Mouse (Mus musculus): ENCODE data around the gene Dcaf1.

Dcaf1 gene

GRCm38 (mm10) chr9:106821618-106822380, at the start of gene Dcaf1:
Gene Dcaf1, plus strand, starts transcription at chr9:106821874.
- DNase-seq (ENCODE audit: low read depth, low spot score) = peak; percentile 98

- DNase-seq (ENCODE audit: low read depth, low spot score) = no peak
Measured at GRCm38 (mm10) chr9:106776116-106776515, 45.6 kb upstream of the Dcaf1 start.

- no peak for DNase-seq (ENCODE audit: low read depth, low spot score)
Measured at GRCm38 (mm10) chr9:106777423-106777822, 44.3 kb upstream of the Dcaf1 start.

GRCm38 (mm10) chr9:106778319-106778718, 43.4 kb upstream of the Dcaf1 start:
- no peak for DNase-seq (ENCODE audit: low read depth, low spot score)

DNA sequence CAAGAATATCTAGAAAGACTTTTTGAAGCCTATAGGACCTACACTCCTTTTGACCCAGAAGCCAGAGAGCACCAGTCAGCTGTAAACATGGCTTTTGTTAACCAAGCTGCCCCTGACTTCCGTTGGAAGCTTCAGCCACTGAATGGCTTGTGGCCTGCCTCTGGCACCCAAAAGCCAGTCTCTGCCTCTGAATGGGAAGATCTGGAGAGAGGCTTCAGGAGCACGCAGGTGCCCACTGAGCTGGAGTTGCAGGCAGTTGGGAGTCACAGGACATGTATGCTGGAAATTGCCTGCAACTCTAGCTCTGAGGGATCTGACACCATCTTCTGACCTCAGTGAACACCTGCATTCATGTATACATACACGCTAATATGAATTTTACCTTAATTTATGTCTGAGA, 41.6 kb upstream of the Dcaf1 start:
- no peak for DNase-seq (ENCODE audit: low read depth, low spot score)

DNA sequence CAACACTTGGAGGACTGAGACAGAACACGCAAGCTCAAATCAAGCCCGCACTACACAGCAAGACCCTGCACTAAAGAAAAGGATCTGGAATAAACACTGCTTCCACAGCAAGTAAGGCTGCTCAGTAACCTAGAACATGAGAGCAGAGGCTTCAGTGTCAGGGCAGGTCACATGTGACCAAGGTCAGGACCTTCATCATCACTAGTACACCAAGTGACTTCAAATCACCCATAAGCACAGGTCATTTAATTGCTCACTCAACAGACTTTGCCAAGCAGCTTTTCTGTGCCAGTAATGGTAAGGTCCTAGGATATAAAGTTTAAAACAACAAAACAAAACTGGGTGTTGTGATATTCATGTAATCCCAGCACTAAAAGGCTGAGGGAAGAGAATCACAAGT, 38.1 kb upstream of the Dcaf1 start:
- no peak for DNase-seq (ENCODE audit: low read depth, low spot score)

- DNase-seq (ENCODE audit: low read depth, low spot score) = no peak
Measured at GRCm38 (mm10) chr9:106785206-106785605, 36.5 kb upstream of the Dcaf1 start.

DNA sequence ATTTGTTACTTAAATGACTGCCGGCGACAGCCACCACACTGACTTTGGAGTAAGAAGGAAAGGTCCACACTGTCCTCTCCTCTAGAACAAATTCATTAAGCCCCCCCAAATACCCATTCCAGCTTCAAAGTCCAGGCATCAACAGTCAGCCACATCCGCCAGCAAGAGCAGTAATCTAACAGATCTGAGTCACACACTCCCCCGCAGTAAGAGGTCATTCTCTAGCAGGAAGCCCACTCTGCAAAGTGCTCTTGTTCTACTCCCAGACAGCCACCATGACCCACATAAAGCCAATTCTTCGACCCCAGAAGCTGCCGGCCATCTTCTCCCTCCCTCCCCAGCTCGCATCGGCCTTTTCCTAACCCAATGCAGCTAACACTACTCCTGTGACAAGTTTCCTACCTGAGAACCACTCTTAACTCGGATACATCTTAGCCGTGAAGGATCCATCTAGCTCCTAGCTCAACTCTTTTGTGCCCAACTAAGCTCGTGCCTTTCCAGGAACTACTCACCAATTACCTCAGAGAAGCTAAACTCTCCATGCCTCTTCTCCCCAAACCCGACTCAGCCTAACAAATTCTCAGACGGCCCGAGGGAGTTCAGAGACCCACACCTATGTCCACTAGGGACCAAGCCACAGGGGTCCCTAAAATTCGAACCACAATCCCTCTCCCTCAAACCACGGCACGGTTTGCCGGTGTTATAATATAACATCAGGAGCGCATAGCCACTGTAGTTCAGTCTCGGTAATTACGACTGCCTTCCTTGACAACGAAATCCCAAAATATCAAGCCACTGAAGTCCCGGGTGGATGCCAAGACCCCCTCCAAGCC, 33.5 kb upstream of the Dcaf1 start:
- peak; percentile 63 for DNase-seq (ENCODE audit: low read depth, low spot score)

GRCm38 (mm10) chr9:106788812-106789321, 32.8 kb upstream of the Dcaf1 start, which contains the start of gene Rad54l2:
Gene Rad54l2, minus strand, starts transcription at chr9:106789194.
- peak; percentile 75 for DNase-seq (ENCODE audit: low read depth, low spot score)

GRCm38 (mm10) chr9:106789363-106789762, 32.3 kb upstream of the Dcaf1 start:
- DNase-seq (ENCODE audit: low read depth, low spot score) = no peak

- DNase-seq (ENCODE audit: low read depth, low spot score) = no peak
Measured at GRCm38 (mm10) chr9:106790831-106791230, 30.8 kb upstream of the Dcaf1 start.

GRCm38 (mm10) chr9:106806503-106806902, 15.2 kb upstream of the Dcaf1 start:
- no peak for DNase-seq (ENCODE audit: low read depth, low spot score)

DNA sequence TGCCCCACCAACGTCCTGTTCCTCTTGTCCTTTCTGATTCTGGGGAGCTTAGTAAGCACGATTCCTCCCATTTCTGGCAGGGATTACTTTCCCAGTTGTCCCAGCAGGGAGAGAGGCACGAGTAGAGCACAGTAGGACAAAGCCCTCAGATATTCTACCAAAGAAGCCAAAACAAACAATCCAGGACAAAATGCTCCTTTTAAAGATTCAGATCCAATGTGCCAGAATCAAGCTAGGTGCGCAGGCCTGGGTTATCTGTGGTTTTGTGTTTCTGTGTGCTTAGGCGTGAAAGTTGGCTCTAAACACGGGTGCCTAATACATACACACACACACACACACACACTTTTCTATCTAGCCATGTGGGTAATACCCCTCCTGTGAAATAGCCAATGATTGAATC, 3.5 kb upstream of the Dcaf1 start:
- no peak for DNase-seq (ENCODE audit: low read depth, low spot score)

- no peak for DNase-seq (ENCODE audit: low read depth, low spot score)
Measured at GRCm38 (mm10) chr9:106819201-106819600, 2.5 kb upstream of the Dcaf1 start.

- no peak for DNase-seq (ENCODE audit: low read depth, low spot score)
Measured at GRCm38 (mm10) chr9:106821050-106821617, 540 bp upstream of the Dcaf1 start.

GRCm38 (mm10) chr9:106822381-106823104, 869 bp downstream of the Dcaf1 start:
- DNase-seq (ENCODE audit: low read depth, low spot score) = peak; percentile 90

GRCm38 (mm10) chr9:106840569-106840968, 18.9 kb downstream of the Dcaf1 start:
- DNase-seq (ENCODE audit: low read depth, low spot score) = no peak

DNA sequence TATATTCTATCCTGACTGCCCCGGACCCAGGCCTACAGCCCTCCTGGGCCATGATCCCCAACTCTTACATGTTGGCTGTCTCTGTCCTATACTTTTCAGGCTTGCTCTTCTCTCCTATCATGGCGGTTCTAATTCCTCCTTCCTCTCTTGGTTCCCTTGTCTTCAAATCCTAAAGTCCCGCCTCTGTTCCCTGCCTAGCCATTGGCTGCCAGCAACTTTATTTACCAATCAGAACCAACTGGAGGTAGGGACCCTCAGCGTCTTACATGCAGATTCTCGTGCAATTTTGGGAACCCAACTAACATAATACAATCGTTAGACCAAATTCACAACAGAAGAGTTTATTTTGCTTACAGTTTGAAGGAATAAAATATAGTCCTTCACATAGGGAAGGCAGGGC, 21.1 kb downstream of the Dcaf1 start:
- no peak for DNase-seq (ENCODE audit: low read depth, low spot score)

DNA sequence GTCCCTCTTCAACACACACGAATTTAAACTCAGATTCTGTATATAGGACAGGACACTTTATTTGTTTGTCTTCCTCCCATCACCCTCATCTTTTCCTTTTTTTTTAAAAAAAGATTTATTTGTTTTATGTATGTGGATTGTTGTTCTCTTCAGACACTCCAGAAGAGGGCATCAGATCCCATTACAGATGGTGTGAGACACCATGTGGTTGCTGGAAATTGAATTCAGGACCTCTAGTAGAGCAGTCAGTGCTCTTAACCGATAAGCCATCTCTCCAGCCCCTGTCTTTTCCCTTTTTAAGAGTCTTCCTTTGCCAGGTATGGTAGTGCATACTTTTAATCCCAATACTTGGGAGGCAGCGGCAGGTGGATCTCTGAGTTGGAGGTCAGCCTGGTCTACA, 35.0 kb downstream of the Dcaf1 start:
- DNase-seq (ENCODE audit: low read depth, low spot score) = no peak

GRCm38 (mm10) chr9:106858036-106858435, 36.4 kb downstream of the Dcaf1 start:
- DNase-seq (ENCODE audit: low read depth, low spot score) = no peak

- DNase-seq (ENCODE audit: low read depth, low spot score) = no peak
Measured at GRCm38 (mm10) chr9:106874216-106874615, 52.5 kb downstream of the Dcaf1 start.

GRCm38 (mm10) chr9:106876666-106877065, 55.0 kb downstream of the Dcaf1 start:
- DNase-seq (ENCODE audit: low read depth, low spot score) = no peak

All from 3T3-L1 (cell line).